Mouse (Mus musculus) urinary bladder, adult 18-20 months (tissue): ENCODE measurements at regions not wholly inside any gene's neighbourhood (a gene's known extent, or its start where the extent isn't known, plus 50 kb on each side); places are given as distances from the start of the nearest gene placed in this dataset.

Experiments used
- DNase-seq, 2 experiments: peaks; one replicate each; pipeline ENCODE4 v3.0.0; 2022; ENCODE audit warnings: low spot score in 2 of 2, mixed read lengths in 2 of 2

- DNase-seq, result no peak
These were observed 99.2 kb upstream of the Adamts5 start for GRCm38 (mm10) chr16:86000846-86001245.

GRCm38 (mm10) chr16:85985841-85986240, 84.2 kb upstream of the Adamts5 start:
- no peak for DNase-seq

GRCm38 (mm10) chr16:85977102-85977501, 75.5 kb upstream of the Adamts5 start:
- DNase-seq, result no peak

GRCm38 (mm10) chr16:85966892-85967444, 65.3 kb upstream of the Adamts5 start:
- DNase-seq, result no peak

GRCm38 (mm10) chr16:85966251-85966650, 64.6 kb upstream of the Adamts5 start:
- DNase-seq, result no peak

- no peak for DNase-seq
These were observed 63.0 kb upstream of the Adamts5 start for GRCm38 (mm10) chr16:85964352-85965210.

GRCm38 (mm10) chr16:85956006-85956562, 54.5 kb upstream of the Adamts5 start:
- no peak for DNase-seq

GRCm38 (mm10) chr16:85951628-85952027, 50.0 kb upstream of the Adamts5 start:
- DNase-seq, result no peak
